Mouse (Mus musculus) neural tube, embryonic 11.5 days (tissue): Measurements from ENCODE around the gene Blm. TPM values are rescaled to one million over a fixed set of nuclear protein-coding genes. Genes with fewer than 3 reads are reported as not detected.
A peak's percentile ranks its signal among the peaks of the same experiment; 100 is the strongest.

ENCODE experiments used
- ATAC-seq: fragments of 200-750 bp; cut with Nextera tagmentation; 2 replicates; pipeline ENCODE4 v1.8.0; 2017; ENCODE audit warnings: moderate number of reproducible peaks, mild to moderate bottlenecking, moderate TSS enrichment, moderate library complexity; ENCODE audit not compliant: insufficient read depth, low FRiP score, low TSS enrichment
- DNase-seq: peaks from one replicate; pipeline ENCODE4 v3.0.0-alpha.2; 2015; ENCODE audit warnings: low spot score
- H3K27ac ChIP-seq: fragments of 300-500 bp; sonication (generic); 2 replicates; pipeline ENCODE4 v1.5.1; 2014; ENCODE audit warnings: low read depth, mild to moderate bottlenecking, low read length
- H3K27me3 ChIP-seq: fragments of 300-500 bp; sonication (generic); 2 replicates; pipeline ENCODE4 v1.6.1; 2014; ENCODE audit warnings: mild to moderate bottlenecking, low read length, mixed read lengths; ENCODE audit not compliant: control insufficient read depth, insufficient read depth
- H3K36me3 ChIP-seq: fragments of 300-500 bp; sonication (generic); 2 replicates; pipeline ENCODE4 v1.6.1; 2014; ENCODE audit warnings: mild to moderate bottlenecking, low read length, moderate library complexity, mixed read lengths; ENCODE audit not compliant: control insufficient read depth, insufficient read depth
- H3K4me1 ChIP-seq: fragments of 300-500 bp; sonication (generic); 2 replicates; pipeline ENCODE4 v1.6.1; 2014; ENCODE audit warnings: low read length, mixed read lengths; ENCODE audit not compliant: control insufficient read depth, insufficient read depth
- H3K4me2 ChIP-seq: fragments of 300-500 bp; sonication (generic); 2 replicates; pipeline ENCODE4 v1.6.1; 2014; ENCODE audit warnings: low read depth, mild to moderate bottlenecking, moderate library complexity
- H3K4me3 ChIP-seq: fragments of 300-500 bp; sonication (generic); 2 replicates; pipeline ENCODE4 v1.5.1; 2014; ENCODE audit warnings: low read depth, low read length
- H3K9ac ChIP-seq: fragments of 300-500 bp; sonication (generic); 2 replicates; pipeline ENCODE4 v1.6.1; 2014; ENCODE audit warnings: mild to moderate bottlenecking, low read length
- H3K9me3 ChIP-seq: fragments of 300-500 bp; sonication (generic); 2 replicates; pipeline ENCODE4 v1.6.1; 2016; ENCODE audit warnings: low read length; ENCODE audit not compliant: control insufficient read depth
- WGBS: fragments of 180-500 bp; shearing (Covaris S2); extraction: QIAGEN DNeasy Blood & Tissue Kit; methylation state at CpG from one replicate; pipeline ENCODE4 v1.1.7; 2014; 5-methylcytosine and 5-hydroxymethylcytosine counted together
- polyA plus RNA-seq: library from polyadenylated mRNA; unstranded; fragments of >200 nt; fragmentation: Nextera tagmentation; extraction: Ambion mirVana; gene quantifications from 2 replicates; pipeline ENCODE4 v1.2.1, GENCODE M21; 2014

Blm gene
- polyA plus RNA-seq, 1 experiment from 2014 or later: 34.5 TPM

DNA sequence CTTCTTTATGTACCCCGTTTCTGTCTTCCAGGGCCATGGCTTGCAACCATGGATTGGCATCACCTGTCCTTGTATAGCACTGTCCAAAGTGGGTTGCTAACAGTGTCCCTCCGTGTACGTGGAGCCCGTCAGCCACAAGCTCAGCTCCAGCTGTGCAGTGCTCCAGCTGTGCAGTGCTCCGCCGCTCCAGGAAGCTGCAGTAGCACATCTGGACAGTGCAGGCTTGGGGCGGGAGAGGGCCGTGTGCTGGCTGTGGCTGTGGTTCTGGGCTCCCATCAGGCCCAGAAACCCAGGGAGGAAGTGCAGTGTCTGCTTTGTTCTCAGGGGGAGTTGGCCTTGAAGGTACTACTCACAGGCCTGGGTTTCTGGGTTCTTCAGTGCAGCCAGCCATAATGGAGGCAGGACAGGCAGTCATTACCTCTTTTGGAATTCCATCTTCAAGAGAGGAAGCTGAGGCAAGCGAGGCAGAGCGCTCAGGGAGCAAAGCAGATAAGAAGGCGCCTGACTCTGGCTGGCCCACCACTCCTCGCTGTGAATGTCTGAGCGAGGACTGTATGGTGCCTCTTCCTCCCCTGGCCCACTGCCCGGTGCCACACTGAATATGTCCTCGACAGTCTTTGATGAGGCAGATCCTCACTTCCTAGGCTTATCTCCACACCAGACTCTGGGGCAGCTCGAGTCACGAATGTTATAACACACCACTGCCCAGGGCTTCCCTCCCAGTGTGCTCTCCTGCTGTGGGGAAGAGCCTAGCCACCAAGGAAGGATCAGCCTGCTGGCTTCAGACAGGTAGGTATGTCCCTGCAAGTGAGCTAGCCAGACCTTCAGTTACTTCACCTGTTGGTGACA is 90.3 kb downstream of the Blm start:
- ATAC-seq: no peak
- no peak overlapping the region for H3K4me2 ChIP-seq
- no peak for DNase-seq
- H3K27me3 ChIP-seq: no peaks in the 10 kb centered on the region
- no peak overlapping the region for H3K9ac ChIP-seq
- 0 out of 2 replicates have a peak, but pooled peaks cover 5% of the 10 kb centered on the region for H3K4me1 ChIP-seq
- no peaks in the 10 kb centered on the region for H3K36me3 ChIP-seq
- no peak overlapping the region for H3K27ac ChIP-seq
- no peaks in the 10 kb centered on the region for H3K9me3 ChIP-seq
- WGBS: 72% methylated on average over 17 of the region's 17 CpGs
- H3K4me3 ChIP-seq: no peak overlapping the region

DNA sequence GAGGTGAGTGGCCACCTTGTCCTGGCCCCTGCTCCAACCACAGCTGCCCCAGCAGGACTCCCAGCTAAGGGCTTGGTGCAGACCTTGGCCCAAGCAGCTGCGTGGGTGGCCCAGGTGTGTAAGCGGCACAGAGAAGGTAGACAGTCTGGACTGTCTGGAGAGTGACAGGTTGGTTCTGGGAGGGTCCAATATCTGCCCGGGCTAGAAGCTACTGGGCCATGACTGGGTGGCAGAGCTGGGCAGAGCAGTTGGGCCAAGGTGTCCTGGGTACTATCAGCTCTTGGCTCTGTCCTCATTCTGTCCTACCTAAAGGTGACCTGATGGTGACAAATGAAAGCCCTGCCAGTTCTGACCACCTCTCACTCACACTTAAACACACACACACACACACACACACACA is 91.8 kb downstream of the Blm start:
- H3K4me1 ChIP-seq: 0 out of 2 replicates have a peak, but pooled peaks cover 5% of the 10 kb centered on the region
- H3K4me2 ChIP-seq: no peak overlapping the region
- DNase-seq: no peak
- H3K36me3 ChIP-seq: no peaks in the 10 kb centered on the region
- no peak overlapping the region for H3K27ac ChIP-seq
- 65% methylated on average over 3 of the region's 3 CpGs for WGBS
- no peaks in the 10 kb centered on the region for H3K9me3 ChIP-seq
- no peaks in the 10 kb centered on the region for H3K27me3 ChIP-seq
- ATAC-seq: no peak
- no peak overlapping the region for H3K9ac ChIP-seq
- H3K4me3 ChIP-seq: no peak overlapping the region

GRCm38 (mm10) chr7:80441986-80442904 is 92.7 kb downstream of the Blm start:
- Histone ChIP-seq H3K27me3 (no peaks in the 10 kb centered on the region), H3K36me3 (no peaks in the 10 kb centered on the region), H3K4me1 (0 out of 2 replicates have a peak, but pooled peaks cover 5% of the 10 kb centered on the region), H3K27ac (no peak overlapping the region), H3K9me3 (no peaks in the 10 kb centered on the region), H3K4me3 (no peak overlapping the region), H3K9ac (no peak overlapping the region), H3K4me2 (no peak overlapping the region)
- DNase-seq: no peak
- ATAC-seq: no peak
- WGBS: 48% methylated on average over 11 of the region's 11 CpGs

DNA sequence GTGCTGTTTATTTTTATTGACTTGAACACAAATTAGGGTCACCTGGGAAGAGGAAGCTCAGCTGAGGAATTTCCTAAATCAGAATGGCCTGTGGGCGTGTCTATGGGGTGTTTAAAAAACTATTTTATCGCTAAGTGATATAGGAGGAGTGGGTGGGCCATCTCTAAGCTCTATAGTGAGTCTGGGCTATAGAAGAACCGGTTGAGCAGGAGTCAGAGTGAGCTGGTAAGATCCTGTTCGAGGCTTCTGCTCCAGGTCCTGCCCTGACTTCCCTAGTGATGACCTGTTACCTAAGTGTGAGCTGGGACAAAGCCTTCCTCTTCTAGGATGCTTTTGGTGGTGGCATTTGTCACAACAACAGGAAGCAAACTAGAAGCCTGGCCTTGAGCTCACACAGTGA is 94.2 kb downstream of the Blm start:
- H3K36me3 ChIP-seq: no peaks in the 10 kb centered on the region
- 0 out of 2 replicates have a peak, but pooled peaks cover 5% of the 10 kb centered on the region for H3K4me1 ChIP-seq
- no peak overlapping the region for H3K9ac ChIP-seq
- no peaks in the 10 kb centered on the region for H3K27me3 ChIP-seq
- 64% methylated on average over 4 of the region's 4 CpGs for WGBS
- ATAC-seq: no peak
- no peak overlapping the region for H3K4me2 ChIP-seq
- H3K9me3 ChIP-seq: no peaks in the 10 kb centered on the region
- H3K27ac ChIP-seq: no peak overlapping the region
- H3K4me3 ChIP-seq: no peak overlapping the region
- no peak for DNase-seq

DNA sequence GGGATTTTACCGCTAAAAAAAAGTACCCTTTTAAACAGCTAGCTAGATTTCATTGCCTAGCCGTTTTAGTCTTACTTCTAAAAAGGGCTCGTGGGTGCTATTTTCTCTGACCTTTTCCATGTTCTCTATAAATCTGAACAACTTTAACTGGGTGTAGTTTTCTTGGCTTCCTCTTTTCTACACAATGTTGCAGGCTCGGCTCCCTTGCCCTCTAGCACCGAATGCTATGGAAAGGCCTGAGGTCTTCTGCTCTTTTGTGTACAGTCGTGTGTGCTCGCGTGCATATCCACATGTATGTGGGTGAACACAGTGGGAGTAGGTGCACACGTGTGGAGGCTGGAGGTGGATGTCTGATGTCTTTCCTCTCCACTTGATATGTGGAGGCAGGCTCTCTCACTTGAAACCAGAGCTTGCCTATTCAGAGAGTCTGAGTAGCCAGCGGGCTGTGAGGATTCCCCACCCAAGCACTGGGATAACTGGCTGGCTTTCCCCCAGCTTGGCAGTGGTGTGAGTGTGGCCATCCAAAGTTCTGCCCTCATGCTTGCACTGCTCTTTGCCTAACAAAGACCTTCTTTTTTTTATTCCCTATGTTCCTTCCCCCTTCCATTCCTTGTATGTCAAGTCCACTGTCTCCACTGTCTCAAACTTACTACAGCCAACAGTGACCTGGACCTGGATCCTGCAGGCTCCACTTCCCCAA is 95.0 kb downstream of the Blm start:
- Histone ChIP-seq H3K27me3 (no peaks in the 10 kb centered on the region), H3K9ac (no peak overlapping the region), H3K4me3 (no peak overlapping the region), H3K4me2 (no peak overlapping the region), H3K9me3 (no peaks in the 10 kb centered on the region), H3K4me1 (0 out of 2 replicates have a peak, but pooled peaks cover 5% of the 10 kb centered on the region), H3K36me3 (no peaks in the 10 kb centered on the region), H3K27ac (no peak overlapping the region)
- ATAC-seq (no peak), DNase-seq (no peak)
- WGBS: 84% methylated on average over 10 of the region's 10 CpGs

GRCm38 (mm10) chr7:80439032-80439760 is 95.7 kb downstream of the Blm start:
- peak; percentile 30 for DNase-seq
- H3K4me3 ChIP-seq: no peak overlapping the region

GRCm38 (mm10) chr7:80436571-80436970 is 98.3 kb downstream of the Blm start:
- Histone ChIP-seq H3K27ac (no peak overlapping the region), H3K9me3 (no peaks in the 10 kb centered on the region), H3K4me1 (no peaks in the 10 kb centered on the region), H3K27me3 (no peaks in the 10 kb centered on the region), H3K4me3 (no peak overlapping the region), H3K36me3 (no peaks in the 10 kb centered on the region), H3K9ac (no peak overlapping the region), H3K4me2 (no peak overlapping the region)
- no peak for DNase-seq
- 89% methylated on average over 7 of the region's 7 CpGs for WGBS
- ATAC-seq: no peak

More at GRCm38 (mm10) chr7:80439032-80439760, 95.7 kb downstream of the Blm start:
- Histone ChIP-seq H3K4me1 (0 out of 2 replicates have a peak, but pooled peaks cover 5% of the 10 kb centered on the region), H3K9me3 (no peaks in the 10 kb centered on the region), H3K36me3 (no peaks in the 10 kb centered on the region), H3K27me3 (no peaks in the 10 kb centered on the region), H3K9ac (no peak overlapping the region), H3K27ac (no peak overlapping the region), H3K4me2 (no peak overlapping the region)
- WGBS: 42% methylated on average over 14 of the region's 15 CpGs
- ATAC-seq: no peak

GRCm38 (mm10) chr7:80435594-80435993 is 99.3 kb downstream of the Blm start:
- ATAC-seq (no peak), DNase-seq (no peak)
- H3K36me3 ChIP-seq: no peaks in the 10 kb centered on the region
- no peaks in the 10 kb centered on the region for H3K4me1 ChIP-seq
- WGBS: 87% methylated on average over 3 of the region's 3 CpGs
- H3K4me3 ChIP-seq: no peak overlapping the region
- no peak overlapping the region for H3K4me2 ChIP-seq
- no peaks in the 10 kb centered on the region for H3K9me3 ChIP-seq
- H3K9ac ChIP-seq: no peak overlapping the region
- no peak overlapping the region for H3K27ac ChIP-seq
- H3K27me3 ChIP-seq: no peaks in the 10 kb centered on the region
